Mouse (Mus musculus) right cerebral cortex, postnatal 25 days (tissue): ENCODE data around the gene Fndc8.
A peak's percentile ranks its signal among the peaks of the same experiment; 100 is the strongest.

Experiments
- DNase-seq: peaks from one replicate; pipeline ENCODE4 v3.0.0; 2022

Gene Fndc8

GRCm38 (mm10) chr11:82891936-82892335 lies at the start of gene Fndc8:
Fndc8 (plus strand) TSS chr11:82892124.
- no peak for DNase-seq

GRCm38 (mm10) chr11:82844771-82845414 lies 47.0 kb upstream of the Fndc8 start:
- no peak for DNase-seq

- DNase-seq, result peak; percentile 39
These were observed 46.4 kb upstream of the Fndc8 start for GRCm38 (mm10) chr11:82845415-82846078.

- no peak for DNase-seq
These were observed 45.9 kb upstream of the Fndc8 start for GRCm38 (mm10) chr11:82846079-82846436.

GRCm38 (mm10) chr11:82846938-82847337 lies 45.0 kb upstream of the Fndc8 start:
- DNase-seq, result no peak

- no peak for DNase-seq
These were observed 44.3 kb upstream of the Fndc8 start for GRCm38 (mm10) chr11:82847571-82848000.

GRCm38 (mm10) chr11:82850259-82850658 lies 41.7 kb upstream of the Fndc8 start:
- no peak for DNase-seq

GRCm38 (mm10) chr11:82852115-82852514 lies 39.8 kb upstream of the Fndc8 start:
- no peak for DNase-seq

GRCm38 (mm10) chr11:82852540-82852939 lies 39.4 kb upstream of the Fndc8 start:
- no peak for DNase-seq

GRCm38 (mm10) chr11:82852958-82853357 lies 39.0 kb upstream of the Fndc8 start:
- DNase-seq, result no peak

GRCm38 (mm10) chr11:82854111-82854510 lies 37.8 kb upstream of the Fndc8 start:
- no peak for DNase-seq

- no peak for DNase-seq
These were observed 36.5 kb upstream of the Fndc8 start for GRCm38 (mm10) chr11:82855327-82855973.

GRCm38 (mm10) chr11:82856032-82856431 lies 35.9 kb upstream of the Fndc8 start:
- no peak for DNase-seq

- DNase-seq, result no peak
These were observed 34.5 kb upstream of the Fndc8 start for GRCm38 (mm10) chr11:82857307-82857848.

- no peak for DNase-seq
These were observed 31.2 kb upstream of the Fndc8 start for GRCm38 (mm10) chr11:82860759-82861158.

GRCm38 (mm10) chr11:82861558-82861957 lies 30.4 kb upstream of the Fndc8 start:
- no peak for DNase-seq

GRCm38 (mm10) chr11:82862638-82863037 lies 29.3 kb upstream of the Fndc8 start:
- no peak for DNase-seq

- DNase-seq, result no peak
These were observed 28.9 kb upstream of the Fndc8 start for GRCm38 (mm10) chr11:82863059-82863458.

- no peak for DNase-seq
These were observed 28.4 kb upstream of the Fndc8 start for GRCm38 (mm10) chr11:82863488-82863931.

- DNase-seq, result no peak
These were observed 26.0 kb upstream of the Fndc8 start for GRCm38 (mm10) chr11:82865957-82866356.

- no peak for DNase-seq
These were observed 24.9 kb upstream of the Fndc8 start for GRCm38 (mm10) chr11:82866850-82867564.

GRCm38 (mm10) chr11:82867956-82868355 lies 24.0 kb upstream of the Fndc8 start:
- DNase-seq, result no peak

- no peak for DNase-seq
These were observed 22.3 kb upstream of the Fndc8 start for GRCm38 (mm10) chr11:82869506-82870172.
